Mouse (Mus musculus) midbrain, embryonic 10.5 days (tissue): ENCODE results near the gene Actr2. TPM values are rescaled to one million over a fixed set of nuclear protein-coding genes. Genes with fewer than 3 reads are reported as not detected.
"Not testable (repeated sequence)": the region's sequence is repeated elsewhere in the genome, so short reads cannot be mapped to it uniquely, and the experiment has no call there.

Experiments
- DNase-seq: peaks from one replicate; pipeline ENCODE4 v3.0.0-alpha.2; 2017; ENCODE audit warnings: low spot score
- H3K27ac ChIP-seq: fragments of 300-500 bp; sonication (generic); replicated peaks from 2 replicates; pipeline ENCODE4 v1.5.1; 2016; ENCODE audit warnings: mild to moderate bottlenecking
- H3K27me3 ChIP-seq: fragments of 300-500 bp; sonication (generic); 2 replicates; pipeline ENCODE4 v1.6.1; 2016; ENCODE audit warnings: low read depth, mild to moderate bottlenecking; ENCODE audit not compliant: poor library complexity, severe bottlenecking
- H3K36me3 ChIP-seq: fragments of 300-500 bp; sonication (generic); 2 replicates; pipeline ENCODE4 v1.6.1; 2016; ENCODE audit warnings: mild to moderate bottlenecking, moderate library complexity
- H3K4me1 ChIP-seq: fragments of 300-500 bp; sonication (generic); 2 replicates; pipeline ENCODE4 v1.6.1; 2016
- H3K4me3 ChIP-seq: fragments of 300-500 bp; sonication (generic); 2 replicates; pipeline ENCODE4 v1.5.1; 2016; ENCODE audit warnings: mild to moderate bottlenecking, moderate library complexity
- H3K9me3 ChIP-seq: fragments of 300-500 bp; sonication (generic); replicated peaks from 2 replicates; pipeline ENCODE4 v1.6.1; 2016; ENCODE audit warnings: mild to moderate bottlenecking
- WGBS: fragments of 180-500 bp; shearing (Covaris S2); methylation state at CpG from one replicate; pipeline ENCODE4 v1.1.7; 2016; 5-methylcytosine and 5-hydroxymethylcytosine counted together
- polyA plus RNA-seq: library from polyadenylated mRNA; unstranded; fragments of >200 nt; fragmentation: Nextera tagmentation; extraction: Ambion mirVana; gene quantifications from 2 replicates; pipeline ENCODE4 v1.2.1, GENCODE M21; 2016

Gene Actr2
- polyA plus RNA-seq, 1 experiment from 2014 or later, result 112 TPM

GRCm38 (mm10) chr11:20107683-20108082, 5.0 kb downstream of the Actr2 start:
- no peak for DNase-seq
- Histone ChIP-seq H3K27me3 (no peaks in the 10 kb centered on the region), H3K36me3 (peaks cover 27% of the 10 kb centered on the region), H3K4me1 (peaks cover 9% of the 10 kb centered on the region), H3K27ac (no peak overlapping the region), H3K4me3 (no peak overlapping the region), H3K9me3 (no peaks in the 10 kb centered on the region)
- WGBS, result 93% methylated on average over 4 of the region's 4 CpGs

GRCm38 (mm10) chr11:20106946-20107345, 5.8 kb downstream of the Actr2 start:
- Histone ChIP-seq H3K4me3 (no peak overlapping the region), H3K9me3 (no peaks in the 10 kb centered on the region), H3K27me3 (no peaks in the 10 kb centered on the region), H3K36me3 (peaks cover 27% of the 10 kb centered on the region), H3K27ac (no peak overlapping the region), H3K4me1 (peaks cover 9% of the 10 kb centered on the region)
- WGBS, result 95% methylated on average over 3 of the region's 3 CpGs
- no peak for DNase-seq

GRCm38 (mm10) chr11:20103949-20104348, 8.8 kb downstream of the Actr2 start:
- H3K4me1 ChIP-seq, result no peaks in the 10 kb centered on the region
- H3K36me3 ChIP-seq, result peaks cover 40% of the 10 kb centered on the region
- no peaks in the 10 kb centered on the region for H3K9me3 ChIP-seq
- no peak overlapping the region for H3K4me3 ChIP-seq
- H3K27me3 ChIP-seq, result no peaks in the 10 kb centered on the region
- no peak for DNase-seq
- WGBS, result 99% methylated on average over 2 of the region's 2 CpGs
- no peak overlapping the region for H3K27ac ChIP-seq

DNA sequence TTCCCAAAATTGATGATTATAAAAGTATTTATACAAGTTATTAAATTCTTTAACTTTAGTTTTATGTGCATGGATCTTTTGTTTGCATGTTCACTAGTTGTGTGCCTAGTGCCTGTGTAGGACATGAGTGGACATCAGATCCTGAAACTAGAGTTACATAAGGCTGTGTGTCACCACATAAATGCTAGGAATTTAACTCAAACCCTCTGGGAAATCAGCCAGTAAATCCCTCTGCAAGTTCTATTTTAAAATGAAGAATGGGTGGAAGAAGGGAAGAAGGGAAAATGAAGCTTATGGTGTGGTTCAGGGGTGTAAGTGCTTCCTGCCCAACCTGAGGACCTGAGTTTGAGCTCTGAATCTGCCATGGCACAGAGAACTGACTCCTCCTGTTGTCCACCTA, 26.4 kb downstream of the Actr2 start:
- H3K4me3 ChIP-seq, result no peak overlapping the region
- H3K36me3 ChIP-seq, result peaks cover 83% of the 10 kb centered on the region
- no peaks in the 10 kb centered on the region for H3K4me1 ChIP-seq
- H3K9me3 ChIP-seq, result no peaks in the 10 kb centered on the region
- no peak overlapping the region for H3K27ac ChIP-seq
- DNase-seq, result no peak
- H3K27me3 ChIP-seq, result no peaks in the 10 kb centered on the region

- no peak overlapping the region for H3K4me3 ChIP-seq
- no peak for DNase-seq
- WGBS, result 96% methylated on average over 2 of the region's 2 CpGs
These were observed 27.1 kb downstream of the Actr2 start for GRCm38 (mm10) chr11:20085635-20086034.

DNA sequence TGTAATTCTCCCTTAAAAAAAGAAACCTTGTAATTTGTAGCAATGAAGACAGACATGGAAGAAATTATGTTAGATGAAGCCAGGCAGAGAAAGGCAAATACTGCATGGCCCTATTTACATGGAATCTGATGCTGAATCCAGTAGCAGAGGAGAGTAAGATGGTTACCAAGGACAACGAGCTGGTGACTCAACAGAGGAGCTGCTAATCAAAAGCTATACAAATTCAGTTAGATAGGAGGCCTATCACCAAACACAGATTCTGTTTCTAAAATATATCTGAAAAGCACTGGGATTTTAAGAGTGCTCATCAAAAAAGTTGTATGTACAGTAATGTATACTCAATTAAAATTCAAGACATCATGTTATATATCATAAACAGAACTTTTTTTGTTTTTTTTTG, 37.3 kb downstream of the Actr2 start:
- H3K27ac ChIP-seq, result no peak overlapping the region
- no peaks in the 10 kb centered on the region for H3K9me3 ChIP-seq
- DNase-seq, result no peak
- H3K4me1 ChIP-seq, result no peaks in the 10 kb centered on the region
- H3K36me3 ChIP-seq, result peaks cover 86% of the 10 kb centered on the region
- WGBS, result 81% methylated on average over 1 of the region's 1 CpGs
- H3K4me3 ChIP-seq, result no peak overlapping the region
- no peaks in the 10 kb centered on the region for H3K27me3 ChIP-seq

More at GRCm38 (mm10) chr11:20085635-20086034, 27.1 kb downstream of the Actr2 start:
- H3K36me3 ChIP-seq, result peaks cover 84% of the 10 kb centered on the region
- H3K9me3 ChIP-seq, result no peaks in the 10 kb centered on the region
- H3K4me1 ChIP-seq, result no peaks in the 10 kb centered on the region
- H3K27ac ChIP-seq, result no peak overlapping the region
- H3K27me3 ChIP-seq, result no peaks in the 10 kb centered on the region

- Histone ChIP-seq H3K9me3 (no peaks in the 10 kb centered on the region), H3K4me3 (no peak overlapping the region), H3K4me1 (no peaks in the 10 kb centered on the region), H3K36me3 (peaks cover 85% of the 10 kb centered on the region), H3K27ac (no peak overlapping the region), H3K27me3 (no peaks in the 10 kb centered on the region)
- DNase-seq, result no peak
- WGBS, result 95% methylated on average over 5 of the region's 5 CpGs
These were observed 39.9 kb downstream of the Actr2 start for GRCm38 (mm10) chr11:20072826-20073225.

GRCm38 (mm10) chr11:20072174-20072573, 40.5 kb downstream of the Actr2 start:
- peaks cover 81% of the 10 kb centered on the region for H3K36me3 ChIP-seq
- no peak overlapping the region for H3K4me3 ChIP-seq
- 88% methylated on average over 3 of the region's 3 CpGs for WGBS
- no peak overlapping the region for H3K27ac ChIP-seq
- no peaks in the 10 kb centered on the region for H3K9me3 ChIP-seq
- H3K4me1 ChIP-seq, result no peaks in the 10 kb centered on the region
- no peaks in the 10 kb centered on the region for H3K27me3 ChIP-seq
- DNase-seq, result no peak

- Histone ChIP-seq H3K4me3 (no peak overlapping the region), H3K9me3 (no peaks in the 10 kb centered on the region), H3K27ac (no peak overlapping the region), H3K4me1 (peaks cover 15% of the 10 kb centered on the region), H3K36me3 (peaks cover 85% of the 10 kb centered on the region), H3K27me3 (no peaks in the 10 kb centered on the region)
- DNase-seq, result no peak
- WGBS, result 98% methylated on average over 6 of the region's 6 CpGs
These were observed 44.2 kb downstream of the Actr2 start for GRCm38 (mm10) chr11:20068346-20069004.

DNA sequence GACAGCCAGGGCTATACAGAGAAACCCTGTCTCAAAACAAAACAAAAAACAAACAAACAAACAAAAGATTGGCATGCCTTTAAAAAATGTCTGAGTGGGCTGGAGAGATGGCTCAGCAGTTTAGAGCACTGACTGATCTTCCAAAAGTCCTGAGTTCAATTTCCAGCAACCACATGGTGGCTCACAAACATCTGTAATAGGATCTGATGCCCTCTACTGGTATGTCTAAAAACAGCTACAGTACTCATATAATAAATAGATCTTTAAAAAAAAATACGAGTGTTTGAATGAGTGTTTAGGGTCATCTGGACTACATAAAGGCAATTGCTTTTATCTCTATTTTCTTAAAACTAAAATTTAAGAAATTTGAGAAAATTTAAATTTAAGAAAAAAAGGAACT, 45.2 kb downstream of the Actr2 start:
- peaks cover 15% of the 10 kb centered on the region for H3K4me1 ChIP-seq
- H3K4me3 ChIP-seq, result no peak overlapping the region
- H3K36me3 ChIP-seq, result peaks cover 78% of the 10 kb centered on the region
- no peaks in the 10 kb centered on the region for H3K9me3 ChIP-seq
- 83% methylated on average over 1 of the region's 1 CpGs for WGBS
- H3K27me3 ChIP-seq, result no peaks in the 10 kb centered on the region
- no peak overlapping the region for H3K27ac ChIP-seq
- no peak for DNase-seq

DNA sequence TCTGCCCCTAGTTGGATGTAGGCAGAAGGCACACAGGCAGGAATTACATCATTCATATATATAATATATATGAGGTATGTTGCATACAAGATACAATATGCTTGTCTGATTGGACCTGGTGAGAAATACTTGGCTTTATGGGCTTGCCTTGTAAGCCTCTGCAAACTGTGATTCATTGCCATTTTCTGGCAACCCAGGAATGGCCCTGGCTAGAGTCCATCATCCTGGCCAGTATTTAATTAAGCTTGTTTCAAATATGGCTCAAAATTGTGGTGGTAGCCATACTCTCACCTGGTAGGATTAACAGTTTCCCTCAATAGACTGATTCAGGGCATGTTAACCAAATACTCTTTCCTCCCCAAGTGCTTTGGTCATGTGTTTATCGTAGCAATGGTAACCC, 46.6 kb downstream of the Actr2 start:
- Histone ChIP-seq H3K4me1 (peaks cover 15% of the 10 kb centered on the region), H3K9me3 (no peaks in the 10 kb centered on the region), H3K27me3 (no peaks in the 10 kb centered on the region), H3K36me3 (peaks cover 74% of the 10 kb centered on the region), H3K27ac (no peak overlapping the region), H3K4me3 (no peak overlapping the region)
- no peak for DNase-seq
- WGBS, result 100% methylated on average over 1 of the region's 1 CpGs

DNA sequence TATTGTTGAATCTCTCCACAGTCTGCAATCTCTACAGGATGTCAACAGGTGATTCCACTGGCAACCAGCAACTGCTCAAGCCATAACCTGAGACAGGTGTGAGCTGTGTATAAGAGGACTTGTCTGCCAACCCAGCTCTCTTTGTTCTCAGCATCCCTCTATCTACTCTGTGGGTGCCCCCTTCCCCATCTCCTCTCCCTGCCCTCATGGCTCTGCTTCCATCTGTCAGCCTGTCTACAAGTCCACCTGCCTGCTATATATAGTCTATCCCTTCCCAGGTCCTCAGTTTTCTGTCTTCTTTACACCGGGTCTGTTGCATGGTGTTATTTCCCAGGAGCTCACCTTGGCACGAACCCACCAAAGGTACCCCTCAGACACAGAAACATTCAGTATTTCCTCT, 47.8 kb downstream of the Actr2 start:
- Histone ChIP-seq H3K9me3 (no peaks in the 10 kb centered on the region), H3K36me3 (peaks cover 77% of the 10 kb centered on the region), H3K27me3 (no peaks in the 10 kb centered on the region), H3K27ac (no peak overlapping the region), H3K4me1 (peaks cover 15% of the 10 kb centered on the region), H3K4me3 (no peak overlapping the region)
- WGBS, result 93% methylated on average over 2 of the region's 2 CpGs
- no peak for DNase-seq

DNA sequence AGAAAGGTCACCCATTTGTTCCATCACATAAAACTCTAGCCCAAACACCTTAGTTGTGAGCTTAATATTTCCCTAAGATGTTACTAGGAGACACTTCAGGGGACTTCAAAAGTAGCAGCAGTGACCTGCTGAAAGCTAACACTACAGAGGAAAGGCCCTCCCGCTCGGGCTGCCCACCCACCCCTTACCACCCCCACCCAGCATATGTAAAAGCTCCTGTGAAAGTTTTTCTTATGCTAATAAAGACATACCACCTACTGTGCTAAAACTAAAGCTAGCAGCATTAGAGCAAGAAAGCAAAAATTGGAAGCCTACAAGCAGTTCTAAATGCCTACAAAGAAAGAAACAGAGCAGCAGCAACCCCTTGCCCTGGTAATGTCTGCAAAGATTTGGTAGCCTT, 48.6 kb downstream of the Actr2 start:
- H3K27ac ChIP-seq, H3K4me3 ChIP-seq, H3K27me3 ChIP-seq, H3K9me3 ChIP-seq, DNase-seq: not testable (repeated sequence)
- H3K36me3 ChIP-seq, result peaks cover 77% of the 10 kb centered on the region
- 36% methylated on average over 2 of the region's 2 CpGs for WGBS
- peaks cover 15% of the 10 kb centered on the region for H3K4me1 ChIP-seq

DNA sequence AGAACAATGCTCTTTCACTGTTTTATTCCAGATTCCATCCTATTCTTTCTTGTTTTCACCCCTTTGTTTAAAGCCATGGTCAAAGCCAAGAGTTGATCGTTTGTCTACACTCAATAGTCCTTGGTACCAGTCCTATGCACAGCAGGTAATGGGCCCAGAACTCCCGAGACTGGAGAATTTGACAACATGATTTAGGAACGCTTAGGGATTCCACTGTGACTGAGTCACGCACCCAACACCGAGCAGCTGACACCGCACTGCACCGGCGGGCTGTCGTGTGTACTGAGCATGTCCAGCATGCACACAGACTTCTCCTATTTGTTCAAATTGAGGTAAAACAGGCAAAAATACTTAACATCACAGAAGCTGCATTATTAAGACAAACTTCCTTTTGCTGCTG, 49.9 kb downstream of the Actr2 start:
- 93% methylated on average over 9 of the region's 9 CpGs for WGBS
- H3K27me3 ChIP-seq, H3K4me3 ChIP-seq, DNase-seq, H3K27ac ChIP-seq, H3K9me3 ChIP-seq: not testable (repeated sequence)
- peaks cover 15% of the 10 kb centered on the region for H3K4me1 ChIP-seq
- H3K36me3 ChIP-seq, result peaks cover 77% of the 10 kb centered on the region
